Mouse (Mus musculus) kidney, adult 10 weeks (tissue): ENCODE results near the gene Apoe. TPM values are rescaled to one million over a fixed set of nuclear protein-coding genes. Genes with fewer than 3 reads are reported as not detected.

Experiments
- polyA plus RNA-seq: library from polyadenylated mRNA; stranded (reverse); fragments of 350-450 nt; fragmentation: Illumina TruSeq; extraction: RNeasy Lipid Tissue Mini Kit (QIAGEN cat#74804); gene quantifications from one replicate; pipeline ENCODE4 v1.2.3, GENCODE M21; 2014; ENCODE audit warnings: low read depth, low replicate concordance

Gene Apoe
- 4.9 TPM for polyA plus RNA-seq

DNA sequence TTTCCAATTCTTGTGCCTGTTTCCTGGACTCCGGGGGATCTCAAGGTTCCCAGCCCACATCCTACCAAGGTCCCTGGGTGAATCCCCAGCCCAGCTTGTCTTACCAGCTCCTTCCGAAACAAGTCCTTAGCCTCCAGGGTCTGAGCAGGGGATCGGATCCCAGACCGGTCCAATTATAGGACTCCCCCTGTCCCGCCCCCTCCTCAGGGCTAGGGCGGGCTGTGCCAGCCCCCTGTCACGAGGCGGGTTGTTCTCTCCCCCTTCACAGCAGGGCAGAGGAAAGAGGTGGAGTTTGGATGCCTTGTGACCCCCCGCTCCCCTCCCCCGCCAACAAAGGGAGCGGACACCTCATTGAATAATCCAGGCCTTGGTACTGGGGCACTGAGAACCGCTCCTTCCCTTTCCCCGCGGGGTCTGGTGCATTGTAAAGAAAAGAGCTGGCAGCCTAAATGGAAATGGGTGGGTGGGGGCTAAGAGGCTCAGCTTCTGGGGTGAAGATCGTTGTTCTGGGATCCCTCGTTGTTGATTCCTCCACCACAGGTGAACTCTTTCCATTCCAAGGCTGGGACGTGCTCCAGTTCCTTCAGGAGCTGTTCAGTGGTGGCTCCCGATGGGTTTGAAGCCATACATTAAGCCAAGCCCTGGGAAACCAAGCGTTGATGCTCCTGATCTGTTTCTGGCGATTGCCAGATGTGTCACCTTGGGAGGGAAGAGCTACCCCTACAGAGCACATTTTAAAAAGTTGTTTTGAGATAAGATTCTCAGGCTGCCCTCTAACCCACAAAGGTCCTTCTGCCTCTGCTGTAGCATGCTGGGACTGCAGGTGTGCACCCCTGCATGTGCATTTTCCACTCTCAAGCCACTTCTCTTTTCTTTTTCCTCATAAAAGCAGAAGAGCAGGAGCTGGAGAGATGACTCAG is at the start of gene Apoe:
Gene Apoe (minus strand): TSS at position 282 of the 920 bp plus-strand sequence.

DNA sequence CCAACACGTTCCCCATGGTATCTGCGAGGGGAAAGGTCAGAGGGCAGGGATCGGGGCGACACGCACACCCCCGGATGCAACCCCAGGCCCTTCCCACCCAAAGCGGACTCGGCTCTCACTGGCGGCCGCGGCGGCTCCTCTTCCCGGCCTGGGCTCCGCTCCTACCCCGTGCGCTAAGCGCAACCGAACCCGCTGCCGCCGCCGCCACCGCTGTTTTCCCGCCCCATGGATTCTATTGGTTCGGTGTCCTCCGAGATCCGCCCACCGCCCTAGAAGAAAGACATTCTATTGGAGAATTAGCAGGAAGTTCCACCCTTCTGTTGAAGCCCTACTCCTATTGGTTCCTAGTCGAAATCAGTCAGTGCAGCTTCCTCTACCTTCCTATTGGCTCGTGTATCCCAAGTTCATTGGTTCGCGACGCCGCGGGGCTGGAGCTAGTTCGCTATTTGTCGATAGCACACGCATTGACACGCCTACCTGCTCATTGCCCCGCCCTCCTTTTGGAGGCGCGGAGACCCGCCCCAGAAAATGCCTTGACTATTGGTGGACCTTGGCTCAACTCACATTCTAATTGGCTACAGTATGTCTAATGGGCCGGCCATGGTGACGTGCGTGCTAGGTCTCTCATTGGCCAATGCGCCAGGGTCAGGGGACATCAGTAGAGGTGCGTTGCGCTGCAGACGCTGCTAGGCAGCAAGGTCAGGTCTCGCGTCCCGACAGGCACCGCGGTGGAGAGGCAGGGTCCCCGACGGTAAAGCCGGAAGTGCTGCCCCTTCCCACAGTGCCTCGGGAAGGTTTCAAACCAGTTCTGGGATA is 16.5 kb upstream of the Apoe start, which contains the start of gene Tomm40:
Gene Tomm40 (minus strand): TSS at position 200 of the 816 bp plus-strand sequence.

DNA sequence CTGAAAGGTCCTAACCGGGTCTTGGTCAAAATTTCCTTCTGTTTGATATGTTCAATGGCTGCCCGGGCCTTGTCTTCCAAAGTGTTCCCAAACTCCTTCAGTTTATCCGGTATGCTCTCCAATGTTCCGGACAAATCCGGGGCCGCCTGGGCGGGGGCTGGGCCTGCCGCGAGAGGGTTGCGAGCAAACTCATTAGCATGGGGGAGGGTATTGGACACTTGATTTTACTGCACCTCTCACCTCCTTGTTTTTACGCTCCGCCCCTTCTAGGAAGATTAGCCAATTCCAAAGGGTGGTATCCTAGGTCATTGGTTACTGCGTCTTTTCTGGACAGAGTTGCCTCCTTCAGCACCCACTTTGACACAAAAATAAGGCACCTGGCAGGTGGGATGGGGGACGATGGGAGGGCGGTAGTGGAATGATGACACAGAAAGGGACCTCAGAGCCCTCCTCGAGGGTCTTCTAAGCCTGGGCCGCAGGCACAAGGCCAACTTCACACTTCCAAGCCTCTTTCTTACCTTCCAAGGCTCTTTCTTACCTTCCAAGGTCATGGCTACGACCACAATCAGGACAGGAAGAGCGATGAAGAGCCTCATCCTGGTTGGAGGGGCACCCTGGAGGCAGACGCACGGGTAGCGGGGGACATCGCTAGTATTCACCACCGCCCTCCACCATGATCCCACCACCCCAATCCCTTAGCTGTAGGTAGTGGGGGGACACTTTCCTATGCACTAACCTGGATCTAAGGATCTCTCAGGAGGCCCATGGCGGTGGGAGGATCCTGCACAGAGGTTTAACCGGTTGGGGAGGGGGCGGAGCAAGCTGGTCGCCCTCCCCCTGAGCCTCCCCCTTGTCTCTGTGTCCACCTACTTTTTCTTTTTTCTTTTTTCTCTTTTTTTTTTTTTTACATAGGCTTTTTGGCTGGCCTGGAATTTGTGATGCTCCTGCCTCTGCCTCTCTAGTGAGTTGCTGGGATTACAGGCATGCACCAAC is 6.8 kb downstream of the Apoe start, which contains the start of gene Apoc1:
Gene Apoc1 (minus strand): TSS at position 788 of the 993 bp plus-strand sequence.

DNA sequence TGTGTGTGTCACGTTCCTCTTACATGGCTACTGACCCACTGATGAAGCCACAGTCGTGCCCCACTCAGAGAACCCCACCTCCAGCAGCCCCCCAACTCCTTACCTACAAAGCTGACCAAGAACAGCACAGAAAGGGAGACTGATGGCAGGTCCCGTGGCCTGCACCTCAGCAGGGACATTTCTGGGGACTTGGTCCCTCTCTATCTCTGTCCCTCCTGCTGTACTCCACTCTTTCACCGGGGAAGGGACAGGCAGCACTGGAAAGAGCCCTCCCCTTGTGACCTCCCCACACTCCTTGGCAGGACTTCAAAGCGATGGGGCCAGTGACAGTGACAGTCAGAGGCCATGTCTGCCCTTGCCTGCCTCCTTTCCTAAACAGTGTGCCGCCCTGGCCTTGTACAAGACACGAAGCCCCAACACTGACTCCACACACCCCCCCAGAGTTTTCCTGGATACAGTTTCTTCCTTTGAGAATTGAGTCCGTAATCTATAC is 17.7 kb downstream of the Apoe start, which contains the start of the genes Gm44805 and Apoc4:
Gene Gm44805 (minus strand): TSS at position 222 of the 493 bp plus-strand sequence.
Gene Apoc4 (minus strand): TSS at position 278 of the 493 bp plus-strand sequence.

DNA sequence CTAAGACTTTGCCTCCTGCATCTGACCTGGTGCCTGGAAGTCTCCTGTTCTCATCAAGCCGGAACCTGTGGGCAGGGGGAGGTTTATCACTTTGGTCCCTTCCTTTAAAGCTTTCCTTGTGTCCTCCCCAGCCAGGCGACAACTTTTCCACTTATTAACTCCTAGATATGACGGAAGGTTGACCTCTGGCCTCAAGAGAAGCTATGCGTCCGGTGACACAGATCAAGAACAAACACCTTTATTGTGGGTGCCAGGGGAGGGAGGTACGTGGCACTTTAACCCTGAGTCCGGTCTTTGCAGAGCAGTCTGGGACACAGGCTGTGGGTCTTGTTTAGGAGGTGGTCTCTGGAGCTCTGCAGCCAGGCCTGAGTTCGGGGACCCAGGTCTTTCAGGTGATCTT is 21.1 kb downstream of the Apoe start, which contains the start of gene Apoc2:
Gene Apoc2 (minus strand): TSS at position 70 of the 400 bp plus-strand sequence.

DNA sequence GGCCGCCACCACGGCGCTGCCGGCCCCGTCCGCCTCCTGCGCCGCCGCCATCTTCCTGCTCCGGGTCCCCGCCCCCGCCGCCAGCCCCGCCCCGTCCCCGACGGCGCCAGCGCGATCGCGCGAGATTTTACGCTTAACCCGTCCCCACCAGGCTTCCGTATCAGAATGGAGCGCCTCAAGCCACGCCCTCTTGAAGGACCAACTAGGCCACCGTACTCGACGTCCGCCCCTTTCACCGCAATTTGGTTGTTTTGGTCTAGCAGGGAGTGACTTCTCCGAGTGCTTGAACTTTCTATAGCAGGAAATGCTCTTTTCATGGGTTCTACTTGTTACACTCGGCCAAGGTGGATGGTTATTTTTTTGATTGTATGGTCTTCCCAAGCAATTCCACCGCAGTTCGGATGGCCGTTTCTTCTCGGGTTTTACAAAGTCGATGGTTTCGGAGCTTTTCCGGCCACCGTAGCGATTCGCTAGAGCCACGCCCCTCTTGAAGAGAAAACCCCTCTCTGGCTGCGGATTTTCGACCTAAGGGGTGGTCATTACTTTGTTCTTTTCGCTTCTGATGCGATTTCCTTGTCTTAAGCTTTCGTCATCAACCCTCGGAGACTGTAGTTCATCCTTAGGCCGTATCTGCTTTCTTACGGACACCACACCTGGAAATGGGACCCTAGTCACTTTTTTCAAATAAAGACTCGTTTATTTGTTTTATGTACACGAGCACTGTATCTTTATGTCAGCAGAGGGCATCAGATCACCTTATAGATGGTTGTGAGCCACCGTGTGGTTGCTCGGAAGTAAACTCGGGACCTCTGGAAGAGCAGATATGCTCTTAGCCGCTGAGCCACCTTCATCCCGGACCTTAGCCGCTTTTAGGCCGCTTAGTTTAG is 33.8 kb downstream of the Apoe start, which contains the start of gene Clptm1:
Gene Clptm1 (minus strand): TSS at position 79 of the 887 bp plus-strand sequence.

Other genes starting within 250 kb of the Apoe start
- gene Mark4, start 240.4 kb downstream of the Apoe start, polyA plus RNA-seq, result 0.89 TPM
- 1.4 TPM for gene Exoc3l2, start 235.9 kb downstream of the Apoe start, polyA plus RNA-seq
- gene Bloc1s3, start 190.8 kb downstream of the Apoe start, polyA plus RNA-seq, result 4.8 TPM
- not detected for gene Trappc6a, start 190.8 kb downstream of the Apoe start, polyA plus RNA-seq
- not detected for gene Nkpd1, start 181.3 kb downstream of the Apoe start, polyA plus RNA-seq
- gene Ppp1r37, start 136.1 kb downstream of the Apoe start, polyA plus RNA-seq, result 0.49 TPM
- gene Zfp296, start 121.9 kb downstream of the Apoe start, polyA plus RNA-seq, result not detected
- 19.0 TPM for gene Gemin7, start 121.6 kb downstream of the Apoe start, polyA plus RNA-seq
- 1.5 TPM for gene Clasrp, start 94.7 kb downstream of the Apoe start, polyA plus RNA-seq
- 0.61 TPM for gene Relb, start 69.8 kb downstream of the Apoe start, polyA plus RNA-seq
- 26.7 TPM for gene Clptm1, start 34.2 kb downstream of the Apoe start, polyA plus RNA-seq
- not detected for gene Apoc2, start 21.2 kb downstream of the Apoe start, polyA plus RNA-seq
- not detected for gene Gm44805, start 17.8 kb downstream of the Apoe start, polyA plus RNA-seq
- not detected for gene Apoc4, start 17.7 kb downstream of the Apoe start, polyA plus RNA-seq
- not detected for gene Apoc1, start 6.5 kb downstream of the Apoe start, polyA plus RNA-seq
- 0.28 TPM for gene Tomm40, start 16.2 kb upstream of the Apoe start, polyA plus RNA-seq
- gene Nectin2, start 51.3 kb upstream of the Apoe start, polyA plus RNA-seq, result 2.4 TPM
- 0.36 TPM for gene Bcam, start 71.8 kb upstream of the Apoe start, polyA plus RNA-seq
- 1.1 TPM for gene Cblc, start 97.6 kb upstream of the Apoe start, polyA plus RNA-seq
- not detected for gene Bcl3, start 123.6 kb upstream of the Apoe start, polyA plus RNA-seq
- gene Gm19345, start 152.8 kb upstream of the Apoe start, polyA plus RNA-seq, result not detected
- gene Ceacam16, start 162.1 kb upstream of the Apoe start, polyA plus RNA-seq, result not detected
- gene Ceacam19, start 188.8 kb upstream of the Apoe start, polyA plus RNA-seq, result 0.12 TPM
- gene Pvr, start 222.0 kb upstream of the Apoe start, polyA plus RNA-seq, result 11.8 TPM